Mouse (Mus musculus) heart, embryonic 16.5 days (tissue): ENCODE data around the gene Smad1. TPM values are rescaled to one million over a fixed set of nuclear protein-coding genes. Genes with fewer than 3 reads are reported as not detected.

ENCODE experiments used
- ATAC-seq: fragments of 200-750 bp; cut with Nextera tagmentation; replicated peaks from 2 replicates; pipeline ENCODE4 v1.8.0; 2017; ENCODE audit warnings: moderate number of reproducible peaks; ENCODE audit not compliant: insufficient read depth, low FRiP score; ENCODE audit errors: extremely low read depth
- H3K27ac ChIP-seq: fragments of 300-500 bp; sonication (generic); 2 replicates; pipeline ENCODE4 v1.5.1; 2014; ENCODE audit warnings: mild to moderate bottlenecking, low read length, control low read depth, moderate library complexity
- H3K27me3 ChIP-seq: fragments of 300-500 bp; sonication (generic); 2 replicates; pipeline ENCODE4 v1.6.1; 2014; ENCODE audit warnings: low read length, mixed read lengths; ENCODE audit not compliant: control insufficient read depth, insufficient read depth
- H3K36me3 ChIP-seq: fragments of 300-500 bp; sonication (generic); 2 replicates; pipeline ENCODE4 v1.6.1; 2014; ENCODE audit not compliant: control insufficient read depth, insufficient read depth
- H3K4me1 ChIP-seq: fragments of 300-500 bp; sonication (generic); 2 replicates; pipeline ENCODE4 v1.6.1; 2014; ENCODE audit warnings: low read length, mixed read lengths; ENCODE audit not compliant: control insufficient read depth, insufficient read depth
- H3K4me2 ChIP-seq: fragments of 300-500 bp; sonication (generic); 2 replicates; pipeline ENCODE4 v1.6.1; 2014; ENCODE audit warnings: low read depth, mild to moderate bottlenecking, control low read depth, low read length
- H3K4me3 ChIP-seq: fragments of 300-500 bp; sonication (generic); 2 replicates; pipeline ENCODE4 v1.5.1; 2014; ENCODE audit warnings: mild to moderate bottlenecking, control low read depth, low read length
- H3K9ac ChIP-seq: fragments of 300-500 bp; sonication (generic); 2 replicates; pipeline ENCODE4 v1.6.1; 2014; ENCODE audit warnings: low read length, control low read depth
- H3K9me3 ChIP-seq: fragments of 300-500 bp; sonication (generic); replicated peaks from 2 replicates; pipeline ENCODE4 v1.6.1; 2016; ENCODE audit warnings: low read length; ENCODE audit not compliant: control insufficient read depth
- WGBS: fragments of 180-500 bp; shearing (Covaris S2); extraction: QIAGEN DNeasy Blood & Tissue Kit; methylation state at CpG from one replicate; pipeline ENCODE4 v1.1.7; 2014; 5-methylcytosine and 5-hydroxymethylcytosine counted together
- polyA plus RNA-seq: library from polyadenylated mRNA; unstranded; fragments of >200 nt; fragmentation: Nextera tagmentation; extraction: Ambion mirVana; gene quantifications from 2 replicates; pipeline ENCODE4 v1.2.1, GENCODE M21; 2015

Smad1 gene
- polyA plus RNA-seq, 1 experiment from 2014 or later: 22.4 TPM

DNA sequence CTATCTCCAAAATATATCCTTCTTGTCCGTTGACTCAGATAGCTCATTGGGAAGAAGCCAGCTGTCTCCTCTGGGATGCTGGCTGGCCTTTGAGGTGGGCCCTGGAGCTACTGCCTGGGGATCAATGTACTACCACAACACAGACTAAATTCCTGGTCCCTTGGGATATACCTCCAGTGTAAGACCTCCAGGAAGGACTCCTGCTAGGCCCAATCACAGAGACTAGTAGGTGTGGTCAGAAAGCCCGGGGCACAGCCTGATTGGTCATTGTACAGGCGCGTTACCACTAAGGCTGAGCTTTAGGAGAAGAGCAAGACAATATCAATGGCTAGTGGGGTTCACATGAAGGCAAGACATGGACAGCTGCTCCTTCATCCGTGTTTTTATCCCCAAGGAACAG lies 93.4 kb downstream of the Smad1 start:
- no peaks in the 10 kb centered on the region for H3K36me3 ChIP-seq
- no peaks in the 10 kb centered on the region for H3K4me1 ChIP-seq
- H3K27me3 ChIP-seq: no peaks in the 10 kb centered on the region
- no peaks in the 10 kb centered on the region for H3K9me3 ChIP-seq
- H3K9ac ChIP-seq: no peak overlapping the region
- WGBS: 67% methylated on average over 5 of the region's 5 CpGs
- H3K27ac ChIP-seq: no peak overlapping the region
- no peak for ATAC-seq
- no peak overlapping the region for H3K4me3 ChIP-seq
- no peak overlapping the region for H3K4me2 ChIP-seq

DNA sequence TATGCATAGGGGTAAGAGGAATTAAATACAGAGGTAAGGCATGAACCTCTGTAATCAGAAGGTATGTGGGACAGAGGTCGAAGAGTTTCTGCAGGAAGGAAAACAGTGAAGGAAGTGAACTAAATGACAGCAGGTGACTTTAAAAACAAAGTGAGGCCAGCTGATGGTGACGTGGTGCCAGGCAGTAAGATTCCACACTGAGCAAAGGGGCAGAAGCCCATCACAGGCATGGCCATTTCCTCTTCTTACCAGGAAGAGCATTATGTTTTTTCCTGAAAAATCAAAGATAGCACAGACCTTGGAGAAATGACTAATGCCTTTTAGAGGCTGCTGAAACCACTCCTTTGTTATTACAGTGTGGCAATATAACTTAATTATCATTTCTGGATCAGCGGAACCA lies 97.8 kb downstream of the Smad1 start:
- H3K4me1 ChIP-seq: no peaks in the 10 kb centered on the region
- H3K4me3 ChIP-seq: no peak overlapping the region
- no peak overlapping the region for H3K9ac ChIP-seq
- 67% methylated on average over 3 of the region's 3 CpGs for WGBS
- H3K9me3 ChIP-seq: no peaks in the 10 kb centered on the region
- H3K36me3 ChIP-seq: no peaks in the 10 kb centered on the region
- no peak for ATAC-seq
- no peak overlapping the region for H3K4me2 ChIP-seq
- H3K27ac ChIP-seq: no peak overlapping the region
- no peaks in the 10 kb centered on the region for H3K27me3 ChIP-seq

DNA sequence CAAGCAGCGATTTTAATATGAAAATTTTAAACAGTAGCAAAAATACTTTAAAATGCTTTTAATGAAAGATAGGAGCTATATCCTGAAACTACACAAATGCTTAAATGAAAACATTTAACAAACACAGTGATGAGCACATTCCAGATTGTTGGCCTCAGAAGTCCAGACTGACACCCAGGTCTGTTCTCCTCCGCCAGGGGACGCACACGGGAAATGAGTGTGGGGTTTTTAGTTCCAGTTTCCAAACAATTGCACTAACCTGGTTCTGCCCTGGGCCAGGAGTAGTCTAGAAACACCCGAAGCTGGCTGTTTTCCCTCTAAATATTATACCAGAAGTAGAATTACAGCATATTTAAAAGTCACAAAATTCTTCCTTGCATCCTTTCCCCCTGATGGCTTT lies 99.6 kb downstream of the Smad1 start:
- no peak overlapping the region for H3K9ac ChIP-seq
- WGBS: 80% methylated on average over 5 of the region's 5 CpGs
- H3K9me3 ChIP-seq: no peaks in the 10 kb centered on the region
- peaks cover 2% of the 10 kb centered on the region; the same call in 1 of the 2 replicates for H3K4me1 ChIP-seq
- H3K4me3 ChIP-seq: no peak overlapping the region
- no peak overlapping the region for H3K27ac ChIP-seq
- H3K27me3 ChIP-seq: no peaks in the 10 kb centered on the region
- no peak overlapping the region for H3K4me2 ChIP-seq
- no peak for ATAC-seq
- H3K36me3 ChIP-seq: no peaks in the 10 kb centered on the region

DNA sequence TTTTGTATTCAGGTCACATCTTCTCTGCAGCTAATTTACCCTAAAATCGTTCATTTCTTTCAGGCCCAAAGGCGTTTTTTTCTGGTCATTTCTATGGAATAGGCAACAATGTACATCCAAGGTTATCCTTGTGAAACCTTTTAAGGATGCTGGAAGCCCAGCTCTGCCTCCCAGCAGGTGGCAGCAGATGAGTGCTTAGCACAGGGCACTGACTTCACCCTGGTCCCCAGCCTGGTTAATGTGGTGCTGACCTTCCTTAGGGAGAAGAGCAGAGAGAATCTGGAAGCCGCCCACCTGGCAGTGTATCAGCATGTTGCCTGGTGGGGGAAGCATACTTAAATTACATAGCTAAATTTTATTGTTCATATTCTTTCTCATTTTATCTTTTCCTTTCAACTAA lies 101.6 kb downstream of the Smad1 start:
- Histone ChIP-seq H3K4me2 (no peak overlapping the region), H3K9me3 (no peaks in the 10 kb centered on the region), H3K27me3 (no peaks in the 10 kb centered on the region), H3K36me3 (no peaks in the 10 kb centered on the region), H3K9ac (no peak overlapping the region), H3K4me1 (peaks cover 13% of the 10 kb centered on the region), H3K4me3 (no peak overlapping the region), H3K27ac (no peak overlapping the region)
- no peak for ATAC-seq
- 27% methylated on average over 3 of the region's 3 CpGs for WGBS

DNA sequence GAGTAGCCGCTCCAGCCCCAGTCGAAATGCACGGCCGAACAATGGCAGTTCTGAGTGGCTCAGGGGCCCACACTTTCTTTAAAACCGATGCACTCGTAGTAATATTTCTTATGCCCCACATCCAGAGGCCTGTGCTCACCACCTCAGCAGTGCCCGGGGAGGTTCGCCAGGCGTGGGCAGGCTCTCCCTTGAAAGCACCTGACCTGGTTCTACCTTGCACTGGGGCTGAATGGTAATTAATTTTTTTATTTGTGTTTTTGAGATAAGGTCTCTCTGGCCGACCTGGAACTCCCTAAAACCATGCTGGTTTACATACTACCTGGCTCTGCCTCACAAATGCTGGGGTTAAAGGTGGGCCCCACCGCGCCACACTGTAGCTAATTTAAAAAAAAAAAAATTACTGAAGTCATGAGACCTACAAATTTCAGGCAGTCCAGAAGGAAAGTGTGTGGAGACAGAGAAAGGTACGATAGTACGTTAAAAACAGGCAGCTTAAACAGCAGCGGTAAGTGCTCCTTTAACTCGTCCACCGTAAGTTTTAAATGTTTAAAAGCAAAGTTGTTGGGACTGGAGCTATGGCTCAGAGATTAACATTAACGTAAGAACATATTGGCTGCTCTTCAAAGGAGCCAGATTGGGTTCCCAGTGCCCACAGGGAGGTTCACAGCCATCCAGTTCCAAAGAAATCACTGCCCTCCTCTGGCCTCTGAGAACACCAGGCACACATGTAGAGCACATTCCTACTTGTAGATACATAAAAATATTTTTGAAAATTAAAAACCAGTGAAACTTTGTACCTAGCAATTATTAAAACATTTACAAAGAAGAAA lies 103.8 kb downstream of the Smad1 start:
- 15% methylated on average over 18 of the region's 18 CpGs for WGBS
- Histone ChIP-seq H3K9me3 (no peaks in the 10 kb centered on the region), H3K4me1 (peaks cover 17% of the 10 kb centered on the region), H3K4me2 (peak overlapping the region; percentile 86), H3K36me3 (no peaks in the 10 kb centered on the region), H3K4me3 (peak overlapping the region; percentile 80), H3K9ac (peak overlapping the region; percentile 90), H3K27me3 (no peaks in the 10 kb centered on the region), H3K27ac (peak overlapping the region; percentile 98)
- no peak for ATAC-seq

DNA sequence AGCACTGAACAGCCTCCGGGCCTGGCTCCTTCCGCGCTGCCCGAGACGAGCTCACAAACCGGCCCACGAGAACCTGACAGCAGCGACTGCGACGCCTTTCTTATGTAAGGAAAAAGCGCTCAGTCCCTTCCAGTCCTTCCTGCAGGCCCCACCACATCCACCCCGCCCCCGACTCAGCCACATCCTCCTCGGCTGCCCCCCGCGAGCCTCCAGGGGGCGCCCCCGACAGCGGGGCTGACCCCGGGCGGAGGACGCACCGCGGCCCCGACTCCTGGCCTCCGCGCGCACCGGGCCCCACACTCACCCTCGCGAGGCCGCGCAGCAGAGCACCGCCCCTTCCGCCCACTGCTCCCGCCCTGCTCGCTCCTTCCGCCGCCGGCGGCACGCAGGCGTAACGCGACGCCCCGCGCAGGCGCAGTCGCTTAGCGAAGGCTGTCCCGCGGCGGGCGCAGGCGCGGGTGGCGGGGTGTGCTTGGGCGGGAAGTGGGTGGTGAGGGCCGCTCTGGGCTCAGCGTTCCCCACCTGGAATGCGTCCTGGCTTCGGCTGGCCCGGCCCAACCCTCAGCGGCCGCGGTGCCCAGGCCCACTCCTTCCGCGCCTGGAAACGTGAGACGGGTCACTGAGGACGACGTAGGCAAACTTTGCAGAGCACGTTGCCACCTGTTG lies 104.6 kb downstream of the Smad1 start, which contains the start of gene Mmaa:
Gene Mmaa (minus strand): TSS at position 328 of the 666 bp plus-strand sequence.
- Histone ChIP-seq H3K27ac (peak within 1 kb of the TSS; percentile 99), H3K27me3 (no peaks in the 10 kb centered on the region), H3K4me1 (peaks cover 17% of the 10 kb centered on the region), H3K36me3 (no peaks in the 10 kb centered on the region), H3K4me2 (peak within 1 kb of the TSS; percentile 86), H3K9ac (peak within 1 kb of the TSS; percentile 91), H3K9me3 (no peaks in the 10 kb centered on the region), H3K4me3 (peak within 1 kb of the TSS; percentile 80)
- peak; percentile 98 for ATAC-seq
- under 1% methylated on average over 74 of the region's 74 CpGs for WGBS

DNA sequence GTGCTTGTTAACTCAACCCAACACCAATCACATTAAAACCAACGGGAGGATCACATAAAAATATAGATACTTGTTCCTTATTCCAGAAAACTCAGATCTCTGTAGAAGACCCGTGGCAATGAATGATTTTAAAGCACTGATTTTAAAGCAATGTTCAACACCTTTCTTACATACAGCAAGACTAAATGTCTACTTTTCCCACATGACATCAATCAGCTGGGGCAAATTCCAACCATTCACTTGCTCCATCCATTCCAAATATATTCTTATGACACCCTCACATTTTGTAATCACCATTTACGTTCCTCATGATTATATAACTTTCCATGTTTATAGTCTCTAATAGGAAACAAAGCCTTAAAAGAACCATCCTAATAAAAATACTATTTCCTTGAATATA lies 105.5 kb downstream of the Smad1 start:
- WGBS: 50% methylated on average over 3 of the region's 3 CpGs
- Histone ChIP-seq H3K36me3 (no peaks in the 10 kb centered on the region), H3K27me3 (no peaks in the 10 kb centered on the region), H3K4me1 (peaks cover 21% of the 10 kb centered on the region), H3K9ac (peak overlapping the region; percentile 91), H3K4me3 (peak overlapping the region; percentile 34), H3K4me2 (peak overlapping the region; percentile 72), H3K27ac (peak overlapping the region; percentile 57), H3K9me3 (no peaks in the 10 kb centered on the region)
- no peak for ATAC-seq

DNA sequence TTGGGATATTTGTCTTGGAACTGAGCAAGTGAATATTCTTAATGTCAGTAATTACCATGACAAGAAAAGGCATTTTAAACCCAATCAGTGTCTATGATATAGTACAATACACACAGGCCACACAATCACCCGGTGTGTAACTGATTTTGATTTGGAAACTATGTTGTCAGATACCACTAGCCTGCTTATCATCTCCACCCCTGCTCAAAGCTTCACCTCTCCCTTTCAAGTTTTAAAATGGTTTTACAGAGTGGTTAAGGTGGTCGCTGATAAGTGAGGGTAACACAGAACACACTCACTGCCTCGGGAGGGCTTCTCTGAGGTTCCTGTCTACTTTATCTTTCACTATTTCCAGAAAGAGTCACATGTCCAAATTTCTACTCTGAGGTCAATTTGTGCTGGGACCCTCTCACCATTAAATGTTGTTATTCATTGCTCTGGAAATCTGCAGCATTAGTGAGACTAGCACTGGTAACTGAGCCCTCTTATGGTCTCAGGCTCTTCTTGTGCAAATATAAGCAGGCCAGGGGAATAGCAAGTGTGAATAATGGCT lies 106.5 kb downstream of the Smad1 start:
- Histone ChIP-seq H3K9ac (peak overlapping the region; percentile 54; the same call in 1 of the 2 replicates), H3K27me3 (no peaks in the 10 kb centered on the region), H3K27ac (peak overlapping the region; percentile 57), H3K4me3 (no peak overlapping the region), H3K4me2 (peak overlapping the region; percentile 72; the same call in 1 of the 2 replicates), H3K4me1 (peaks cover 21% of the 10 kb centered on the region), H3K9me3 (no peaks in the 10 kb centered on the region), H3K36me3 (no peaks in the 10 kb centered on the region)
- no peak for ATAC-seq
- 24% methylated on average over 3 of the region's 3 CpGs for WGBS

DNA sequence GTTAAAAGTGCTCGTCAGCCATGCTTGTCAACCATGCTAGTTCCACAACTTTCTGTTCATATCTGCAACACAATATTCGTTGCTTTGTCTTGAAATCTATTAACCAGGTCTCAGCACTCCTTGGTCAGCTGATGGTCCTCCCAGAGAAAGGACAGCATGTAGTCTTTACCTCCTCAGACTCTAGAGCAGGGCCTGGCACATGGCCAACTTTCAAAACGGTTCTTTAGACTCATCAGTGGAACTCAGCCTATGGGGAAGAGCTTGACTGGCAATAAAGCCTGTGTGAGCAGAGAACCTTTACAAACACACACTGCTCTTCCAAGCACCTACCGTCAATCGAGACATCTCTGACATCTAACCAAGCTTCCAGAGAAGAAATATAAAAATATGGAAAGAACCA lies 109.7 kb downstream of the Smad1 start:
- Histone ChIP-seq H3K27me3 (no peaks in the 10 kb centered on the region), H3K36me3 (no peaks in the 10 kb centered on the region), H3K9ac (no peak overlapping the region), H3K9me3 (no peaks in the 10 kb centered on the region), H3K4me1 (peaks cover 20% of the 10 kb centered on the region), H3K4me3 (no peak overlapping the region), H3K4me2 (no peak overlapping the region), H3K27ac (no peak overlapping the region)
- 63% methylated on average over 5 of the region's 5 CpGs for WGBS
- no peak for ATAC-seq
